Mouse (Mus musculus): ENCODE results near the gene Utp4. TPM values are rescaled to one million over a fixed set of nuclear protein-coding genes. Genes with fewer than 3 reads are reported as not detected.

Gene Utp4
- polyA plus RNA-seq, 1 experiment from 2014 or later: 22.4 TPM

DNA sequence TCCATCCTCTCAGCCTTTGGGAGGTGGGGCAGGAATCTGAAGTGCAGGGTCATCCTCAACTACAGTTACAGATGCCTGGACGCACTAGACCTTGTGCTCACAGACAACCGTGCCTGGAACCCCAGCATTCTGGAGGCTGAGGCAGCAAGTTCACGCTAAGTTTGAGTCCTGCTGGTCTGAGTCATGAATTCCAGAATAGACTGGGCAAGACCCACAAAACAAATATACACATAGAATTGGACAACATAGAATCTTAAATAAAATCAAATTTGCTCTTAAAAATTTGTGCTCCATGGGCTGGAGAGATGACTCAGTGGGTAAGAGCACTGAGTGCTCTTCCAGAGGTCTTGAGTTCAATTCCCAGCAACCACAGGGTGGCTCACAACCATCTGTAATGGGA lies 63.6 kb downstream of the Utp4 start:
- DNase-seq (no peak), ATAC-seq (no peak)
- Histone ChIP-seq H3K36me3 (replicated peaks; ENCODE audit: insufficient read depth, low read length) (no peaks in the 10 kb centered on the region), H3K27ac (ENCODE audit: low read depth) (no peak overlapping the region), H3K9ac (replicated peaks) (no peak overlapping the region), H3K4me2 (ENCODE audit: low read depth, low read length) (no peak overlapping the region), H3K27me3 (ENCODE audit: insufficient read depth, low read length) (no peaks in the 10 kb centered on the region), H3K4me1 (ENCODE audit: insufficient read depth) (no peaks in the 10 kb centered on the region), H3K9me3 (ENCODE audit: low read length) (no peaks in the 10 kb centered on the region), H3K4me3 (ENCODE audit: low read depth, low read length) (no peak overlapping the region)
- TF ChIP-seq CTCF (IDR thresholded peaks at IDR 0.05; ENCODE audit: low read depth) (no peak), EP300 (IDR thresholded peaks at IDR 0.05; ENCODE audit: low read depth) (no peak)
- 83% methylated on average over 3 of the region's 3 CpGs for WGBS (ENCODE audit: insufficient replicate concordance)

DNA sequence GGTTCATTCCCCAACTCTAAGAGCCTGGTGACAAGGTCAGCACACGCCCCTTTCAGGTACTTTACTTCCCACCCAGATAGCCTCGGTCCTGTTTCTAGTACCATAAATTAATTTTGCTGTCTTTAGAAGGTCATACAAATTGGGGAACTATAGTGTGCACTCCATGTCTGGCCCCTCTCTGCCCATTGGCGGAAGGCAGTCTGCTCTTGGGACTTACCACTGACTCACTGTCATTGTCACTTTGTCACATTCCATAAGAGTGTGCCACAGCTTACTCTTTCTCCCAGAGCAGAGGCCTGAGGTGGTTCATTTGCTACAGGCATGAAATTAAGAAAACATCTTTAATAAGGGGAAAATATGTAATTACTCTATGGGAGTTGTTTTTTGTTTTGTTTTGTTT lies 64.8 kb downstream of the Utp4 start:
- H3K4me3 ChIP-seq (ENCODE audit: low read depth, low read length): no peak overlapping the region
- H3K36me3 ChIP-seq (replicated peaks; ENCODE audit: insufficient read depth, low read length): no peaks in the 10 kb centered on the region
- H3K4me2 ChIP-seq (ENCODE audit: low read depth, low read length): no peak overlapping the region
- TF ChIP-seq CTCF (IDR thresholded peaks at IDR 0.05; ENCODE audit: low read depth) (no peak), EP300 (IDR thresholded peaks at IDR 0.05; ENCODE audit: low read depth) (no peak)
- H3K9ac ChIP-seq (replicated peaks): no peak overlapping the region
- H3K27me3 ChIP-seq (ENCODE audit: insufficient read depth, low read length): no peaks in the 10 kb centered on the region
- H3K4me1 ChIP-seq (ENCODE audit: insufficient read depth): no peaks in the 10 kb centered on the region
- DNase-seq: no peak
- no peaks in the 10 kb centered on the region for H3K9me3 ChIP-seq (ENCODE audit: low read length)
- no peak for ATAC-seq
- 64% methylated on average over 3 of the region's 3 CpGs for WGBS (ENCODE audit: insufficient replicate concordance)
- H3K27ac ChIP-seq (ENCODE audit: low read depth): no peak overlapping the region

DNA sequence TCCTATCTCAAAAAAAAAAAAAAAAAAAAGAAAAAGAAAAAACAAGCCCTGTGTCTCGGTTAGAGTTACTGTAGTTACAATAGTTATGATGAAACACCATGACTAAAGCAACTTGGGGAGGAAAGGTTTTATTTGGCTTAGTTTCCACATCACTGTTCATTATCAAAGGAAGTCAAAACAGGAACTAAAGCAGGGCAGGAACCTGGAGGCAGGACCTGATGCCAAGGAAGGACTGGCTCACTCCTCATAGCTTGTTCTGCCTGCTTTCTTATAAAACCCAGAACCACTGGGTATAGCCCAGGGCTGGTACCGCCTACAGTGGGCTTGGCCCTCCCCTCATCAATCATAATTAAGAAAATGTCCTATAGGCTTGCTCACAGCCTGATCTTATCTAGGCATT lies 66.2 kb downstream of the Utp4 start:
- no peak overlapping the region for H3K9ac ChIP-seq (replicated peaks)
- WGBS (ENCODE audit: insufficient replicate concordance): 65% methylated on average over 2 of the region's 2 CpGs

DNA sequence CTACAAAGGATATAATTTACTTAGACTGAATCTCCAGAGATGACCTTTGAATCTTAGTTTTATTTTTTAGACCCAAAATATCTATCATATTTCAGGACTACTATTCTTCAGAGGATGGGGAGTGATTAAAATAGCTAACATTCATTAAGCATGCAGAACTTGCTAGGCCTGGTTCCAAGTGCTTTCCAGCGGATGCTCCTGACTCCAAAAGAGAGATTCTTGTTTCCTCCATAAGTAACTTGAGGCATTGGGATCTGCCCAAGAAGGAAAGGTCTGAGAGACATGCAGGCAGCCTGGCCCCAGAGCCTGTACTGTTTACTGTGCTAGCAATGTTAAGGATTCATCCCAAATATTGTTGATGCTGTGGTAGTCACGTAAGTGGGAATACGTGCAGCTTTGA lies 68.9 kb downstream of the Utp4 start:
- Histone ChIP-seq H3K36me3 (replicated peaks; ENCODE audit: insufficient read depth, low read length) (no peaks in the 10 kb centered on the region), H3K9me3 (ENCODE audit: low read length) (no peaks in the 10 kb centered on the region), H3K27me3 (ENCODE audit: insufficient read depth, low read length) (no peaks in the 10 kb centered on the region), H3K4me3 (ENCODE audit: low read depth, low read length) (no peak overlapping the region), H3K4me1 (ENCODE audit: insufficient read depth) (no peaks in the 10 kb centered on the region), H3K27ac (ENCODE audit: low read depth) (no peak overlapping the region), H3K9ac (replicated peaks) (no peak overlapping the region), H3K4me2 (ENCODE audit: low read depth, low read length) (no peak overlapping the region)
- WGBS (ENCODE audit: insufficient replicate concordance): 81% methylated on average over 3 of the region's 3 CpGs
- TF ChIP-seq CTCF (IDR thresholded peaks at IDR 0.05; ENCODE audit: low read depth) (no peak), EP300 (IDR thresholded peaks at IDR 0.05; ENCODE audit: low read depth) (no peak)
- ATAC-seq (no peak), DNase-seq (no peak)

More for the DNA sequence above, 66.2 kb downstream of the Utp4 start:
- Histone ChIP-seq H3K27ac (ENCODE audit: low read depth) (no peak overlapping the region), H3K4me3 (ENCODE audit: low read depth, low read length) (no peak overlapping the region), H3K27me3 (ENCODE audit: insufficient read depth, low read length) (no peaks in the 10 kb centered on the region), H3K9me3 (ENCODE audit: low read length) (no peaks in the 10 kb centered on the region), H3K4me2 (ENCODE audit: low read depth, low read length) (no peak overlapping the region), H3K36me3 (replicated peaks; ENCODE audit: insufficient read depth, low read length) (no peaks in the 10 kb centered on the region), H3K4me1 (ENCODE audit: insufficient read depth) (no peaks in the 10 kb centered on the region)
- ATAC-seq: 0 out of 2 replicates have a peak, but pooled peaks have one; percentile 15
- TF ChIP-seq CTCF (IDR thresholded peaks at IDR 0.05; ENCODE audit: low read depth): no peak
- no peak for TF ChIP-seq EP300 (IDR thresholded peaks at IDR 0.05; ENCODE audit: low read depth)
- DNase-seq: no peak

DNA sequence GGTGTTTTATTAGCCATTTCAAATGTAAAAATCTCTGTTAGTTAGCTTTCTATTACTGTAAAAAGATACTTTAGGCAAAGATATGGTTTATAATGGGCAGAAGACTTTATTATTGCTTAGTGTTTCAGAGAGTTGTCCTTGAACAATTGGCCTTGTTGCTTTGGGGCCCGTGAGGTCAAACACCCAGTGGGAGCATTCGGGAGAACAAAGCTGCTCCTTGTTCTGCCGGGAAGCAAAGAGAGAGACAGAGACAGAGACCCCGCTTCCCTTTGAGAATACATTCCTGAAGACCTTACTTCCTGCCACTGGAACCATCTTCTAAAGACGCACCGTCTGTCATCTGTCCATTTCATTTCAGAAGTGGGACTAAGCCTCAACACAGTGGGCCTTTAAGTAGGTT lies 69.9 kb downstream of the Utp4 start:
- no peak overlapping the region for H3K4me3 ChIP-seq (ENCODE audit: low read depth, low read length)
- H3K9me3 ChIP-seq (ENCODE audit: low read length): no peaks in the 10 kb centered on the region
- 67% methylated on average over 6 of the region's 6 CpGs for WGBS (ENCODE audit: insufficient replicate concordance)
- ATAC-seq (no peak), DNase-seq (no peak)
- H3K27ac ChIP-seq (ENCODE audit: low read depth): no peak overlapping the region
- no peaks in the 10 kb centered on the region for H3K4me1 ChIP-seq (ENCODE audit: insufficient read depth)
- H3K4me2 ChIP-seq (ENCODE audit: low read depth, low read length): no peak overlapping the region
- TF ChIP-seq EP300 (IDR thresholded peaks at IDR 0.05; ENCODE audit: low read depth) (no peak), CTCF (IDR thresholded peaks at IDR 0.05; ENCODE audit: low read depth) (no peak)
- H3K27me3 ChIP-seq (ENCODE audit: insufficient read depth, low read length): no peaks in the 10 kb centered on the region
- no peaks in the 10 kb centered on the region for H3K36me3 ChIP-seq (replicated peaks; ENCODE audit: insufficient read depth, low read length)
- no peak overlapping the region for H3K9ac ChIP-seq (replicated peaks)

DNA sequence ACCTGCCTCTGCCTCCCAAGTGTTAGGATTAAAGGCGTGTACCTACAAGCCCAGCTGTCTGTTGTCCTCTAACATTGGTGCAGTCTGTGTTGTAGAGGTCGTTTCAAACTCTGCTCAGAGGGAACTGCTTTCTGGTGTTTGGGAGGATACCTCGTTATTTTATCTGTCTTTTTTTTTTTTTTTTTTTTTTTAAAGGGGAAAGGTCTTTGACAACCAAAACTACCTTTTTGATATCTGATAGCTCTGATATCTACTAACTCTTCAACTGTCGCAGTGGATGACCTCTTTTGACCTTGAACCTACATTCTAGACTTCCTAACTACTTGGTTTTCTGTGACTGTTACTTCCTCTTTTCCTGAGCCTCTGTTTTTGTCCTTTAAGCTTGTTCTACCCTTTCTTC lies 71.1 kb downstream of the Utp4 start:
- no peaks in the 10 kb centered on the region for H3K27me3 ChIP-seq (ENCODE audit: insufficient read depth, low read length)
- TF ChIP-seq EP300 (IDR thresholded peaks at IDR 0.05; ENCODE audit: low read depth) (no peak), CTCF (IDR thresholded peaks at IDR 0.05; ENCODE audit: low read depth) (no peak)
- no peak overlapping the region for H3K4me3 ChIP-seq (ENCODE audit: low read depth, low read length)
- no peaks in the 10 kb centered on the region for H3K9me3 ChIP-seq (ENCODE audit: low read length)
- ATAC-seq (no peak), DNase-seq (no peak)
- no peak overlapping the region for H3K9ac ChIP-seq (replicated peaks)
- H3K27ac ChIP-seq (ENCODE audit: low read depth): no peak overlapping the region
- H3K36me3 ChIP-seq (replicated peaks; ENCODE audit: insufficient read depth, low read length): no peaks in the 10 kb centered on the region
- no peak overlapping the region for H3K4me2 ChIP-seq (ENCODE audit: low read depth, low read length)
- H3K4me1 ChIP-seq (ENCODE audit: insufficient read depth): no peaks in the 10 kb centered on the region
- 29% methylated on average over 4 of the region's 4 CpGs for WGBS (ENCODE audit: insufficient replicate concordance)

DNA sequence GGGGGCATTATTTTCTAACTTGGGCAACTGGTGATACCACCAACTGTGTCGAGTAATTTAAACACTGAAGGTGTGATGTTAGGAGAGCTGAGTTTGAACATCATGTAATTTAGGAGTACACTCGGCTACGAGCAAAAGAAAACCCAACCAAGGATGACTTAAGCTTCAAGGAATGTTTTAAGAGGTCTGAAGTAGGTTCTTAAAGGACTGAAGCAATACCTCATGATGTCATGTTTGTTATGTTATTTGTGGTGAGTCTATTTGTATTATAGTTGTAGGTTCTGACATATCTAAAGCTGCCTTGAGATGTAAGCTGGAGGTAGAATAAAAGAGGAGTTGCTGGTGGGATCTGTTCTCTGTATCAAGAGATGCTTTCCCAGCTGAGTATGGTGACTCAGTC lies 76.5 kb downstream of the Utp4 start:
- no peak overlapping the region for H3K4me3 ChIP-seq (ENCODE audit: low read depth, low read length)
- no peak for ATAC-seq
- 80% methylated on average over 3 of the region's 3 CpGs for WGBS (ENCODE audit: insufficient replicate concordance)

More for the DNA sequence above, 76.5 kb downstream of the Utp4 start:
- Histone ChIP-seq H3K4me1 (ENCODE audit: insufficient read depth) (peaks cover 2% of the 10 kb centered on the region), H3K36me3 (replicated peaks; ENCODE audit: insufficient read depth, low read length) (no peaks in the 10 kb centered on the region), H3K4me2 (ENCODE audit: low read depth, low read length) (no peak overlapping the region), H3K9me3 (ENCODE audit: low read length) (no peaks in the 10 kb centered on the region), H3K9ac (replicated peaks) (no peak overlapping the region), H3K27me3 (ENCODE audit: insufficient read depth, low read length) (no peaks in the 10 kb centered on the region), H3K27ac (ENCODE audit: low read depth) (no peak overlapping the region)
- TF ChIP-seq EP300 (IDR thresholded peaks at IDR 0.05; ENCODE audit: low read depth) (no peak), CTCF (IDR thresholded peaks at IDR 0.05; ENCODE audit: low read depth) (no peak)
- DNase-seq: no peak
